Mouse (Mus musculus) myocyte (in vitro differentiated cells): ENCODE measurements around the gene Taf1b.

ENCODE experiments used
- CEBPB ChIP-seq: IDR thresholded peaks from 2 replicates; pipeline ENCODE4 v1.6.1; 2011; ENCODE audit warnings: mild to moderate bottlenecking, moderate library complexity; ENCODE audit not compliant: poor library complexity, insufficient read depth, severe bottlenecking
- E2F4 ChIP-seq: IDR thresholded peaks from one replicate; pipeline ENCODE4 v1.6.1; 2011; ENCODE audit warnings: mild to moderate bottlenecking, control low read depth, moderate library complexity; ENCODE audit not compliant: insufficient read depth
- MAX ChIP-seq: IDR thresholded peaks from one replicate; pipeline ENCODE4 v1.6.1; 2011; ENCODE audit warnings: low read depth, mild to moderate bottlenecking, control low read depth
- MYOD1 ChIP-seq, 3 experiments: IDR thresholded peaks; one replicate each; pipeline ENCODE4 v1.6.1; 2011; ENCODE audit warnings: control low read depth in 2 of 3, low read depth in 2 of 3, mild to moderate bottlenecking in 2 of 3, moderate library complexity in 1 of 3; ENCODE audit not compliant: insufficient read length in 2 of 3, control insufficient read depth in 1 of 3
- MYOG ChIP-seq, 3 experiments: IDR thresholded peaks; one replicate each; pipeline ENCODE4 v1.6.1; 2011; ENCODE audit warnings: control low read depth in 2 of 3, low read depth in 2 of 3, mild to moderate bottlenecking in 2 of 3; ENCODE audit not compliant: insufficient read length in 2 of 3, control insufficient read depth in 1 of 3, insufficient read depth in 1 of 3
- POLR2A ChIP-seq: IDR thresholded peaks from one replicate; pipeline ENCODE4 v1.6.1; 2011; ENCODE audit warnings: low read depth, mild to moderate bottlenecking, control low read depth, moderate library complexity; ENCODE audit not compliant: insufficient read length
- POLR2AphosphoS2 ChIP-seq: IDR thresholded peaks from one replicate; pipeline ENCODE4 v1.6.1; 2011; ENCODE audit warnings: low read depth, control low read depth; ENCODE audit not compliant: insufficient read length
- REST ChIP-seq: IDR thresholded peaks from one replicate; pipeline ENCODE4 v1.6.1; 2011; ENCODE audit warnings: mild to moderate bottlenecking, control low read depth, moderate library complexity; ENCODE audit not compliant: insufficient read depth, insufficient read length
- SRF ChIP-seq: IDR thresholded peaks from one replicate; pipeline ENCODE4 v1.6.1; 2011; ENCODE audit warnings: low read depth; ENCODE audit not compliant: control insufficient read depth, insufficient read length
- TCF12 ChIP-seq: IDR thresholded peaks from one replicate; pipeline ENCODE4 v1.6.1; 2011; ENCODE audit warnings: mild to moderate bottlenecking, control low read depth; ENCODE audit not compliant: poor library complexity, insufficient read depth, severe bottlenecking
- TCF3 ChIP-seq: IDR thresholded peaks from one replicate; pipeline ENCODE4 v1.6.1; 2011; ENCODE audit warnings: low read depth, control low read depth; ENCODE audit not compliant: insufficient read length
- USF1 ChIP-seq: IDR thresholded peaks from one replicate; pipeline ENCODE4 v1.6.1; 2011; ENCODE audit warnings: low read depth, mild to moderate bottlenecking, control low read depth, moderate library complexity

GRCm38 (mm10) chr12:24563395-24563960 lies 65.3 kb downstream of the Taf1b start:
- TF ChIP-seq POLR2A (no peak), MYOD1 (IDR thresholded peaks at IDR 0.05; ENCODE audit: control insufficient read depth in 1 of 3, insufficient read length in 2 of 3, low read depth in 2 of 3) (no peak), POLR2AphosphoS2 (no peak), MAX (no peak), SRF (no peak), E2F4 (no peak), CEBPB (no peak), USF1 (no peak), TCF12 (no peak), MYOG (IDR thresholded peaks at IDR 0.05; ENCODE audit: control insufficient read depth in 1 of 3, insufficient read depth in 1 of 3, insufficient read length in 2 of 3, low read depth in 2 of 3) (no peak), TCF3 (no peak), REST (no peak)
